Mouse (Mus musculus) megakaryocyte, embryonic 14.5 days (primary cell): ENCODE data around the gene Mpped2.

Source experiments
- FLI1 ChIP-seq: IDR thresholded peaks from 2 replicates; pipeline ENCODE4 v1.6.1; 2012; ENCODE audit warnings: low read length, inconsistent platforms, mixed read lengths
- GATA1 ChIP-seq: IDR thresholded peaks from 3 replicates; pipeline ENCODE4 v1.6.1; 2012; ENCODE audit warnings: mixed read lengths, low read length, inconsistent platforms, borderline replicate concordance

DNA sequence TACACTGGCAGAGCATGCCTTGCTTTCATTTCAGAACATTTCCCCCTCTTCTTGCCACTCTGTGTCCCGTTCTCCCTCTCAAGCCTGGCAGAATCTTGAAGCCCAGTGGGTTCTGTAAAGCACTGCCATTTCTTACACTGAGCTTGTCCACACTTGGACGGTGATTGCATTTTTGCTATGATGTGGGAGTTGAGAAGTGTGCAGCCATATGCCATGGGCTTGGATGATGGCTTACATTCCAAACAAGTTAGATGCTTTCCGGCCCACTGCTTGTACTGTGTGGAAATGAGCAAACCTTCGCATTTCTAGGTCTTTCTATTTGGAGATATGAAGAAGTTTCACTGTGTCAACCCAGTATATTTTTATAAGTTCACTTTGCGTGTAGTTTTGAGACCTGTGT lies 25.8 kb downstream of the Mpped2 start:
- TF ChIP-seq GATA1 (no peak), FLI1 (no peak)
